Mouse (Mus musculus) bone marrow, adult 2 months (tissue): Measurements from ENCODE around the gene Tulp2. TPM values are rescaled to one million over a fixed set of nuclear protein-coding genes. Genes with fewer than 3 reads are reported as not detected.

Experiments
- H3K27ac ChIP-seq: fragments of 200-500 bp; 2 replicates; pipeline ENCODE4 v1.5.1; 2012; ENCODE audit warnings: low read depth, mild to moderate bottlenecking, control low read depth, inconsistent platforms, low read length; ENCODE audit not compliant: control insufficient read depth, poor library complexity, insufficient read depth
- H3K4me1 ChIP-seq: fragments of 200-500 bp; 2 replicates; pipeline ENCODE4 v1.6.1; 2011; ENCODE audit warnings: low read length; ENCODE audit not compliant: control insufficient read depth, insufficient read depth
- H3K4me3 ChIP-seq: fragments of 200-500 bp; replicated peaks from 2 replicates; pipeline ENCODE3; 2011; ENCODE audit warnings: mild to moderate bottlenecking, low read depth, low read length, control low read depth; ENCODE audit not compliant: control insufficient read depth
- CTCF ChIP-seq: fragments of 200-500 bp; IDR thresholded peaks from 2 replicates; pipeline ENCODE4 v1.5.1; 2011; ENCODE audit warnings: low read length, control low read depth; ENCODE audit not compliant: control insufficient read depth, insufficient read depth
- POLR2A ChIP-seq: fragments of 200-500 bp; IDR thresholded peaks from 2 replicates; pipeline ENCODE4 v1.6.1; 2011; ENCODE audit warnings: low read depth, mild to moderate bottlenecking, control low read depth, low read length, borderline replicate concordance; ENCODE audit not compliant: control insufficient read depth
- WGBS: fragments of 180-500 bp; shearing (Covaris S2); methylation state at CpG from one replicate; pipeline ENCODE4 v1.1.7; 2018; 5-methylcytosine and 5-hydroxymethylcytosine counted together
- polyA plus RNA-seq: library from polyadenylated mRNA; stranded (reverse); fragments of >200 nt; gene quantifications from 2 replicates; pipeline ENCODE4 v1.2.4, GENCODE M21; 2011; ENCODE audit warnings: low replicate concordance; ENCODE audit not compliant: missing spikeins, insufficient read depth, insufficient read length

Gene Tulp2
- polyA plus RNA-seq, 1 experiment, result 1.3 TPM

- H3K4me1 ChIP-seq, result no peaks in the 10 kb centered on the region
- H3K27ac ChIP-seq, result no peak overlapping the region
- peak overlapping the region; percentile 25 for H3K4me3 ChIP-seq
- WGBS, result 3% methylated on average over 29 of the region's 29 CpGs
- TF ChIP-seq POLR2A, result no peak
- no peak for TF ChIP-seq CTCF
Measured at GRCm38 (mm10) chr7:45538163-45539041, 56.7 kb downstream of the Tulp2 start.

GRCm38 (mm10) chr7:45539095-45539494 is 57.4 kb downstream of the Tulp2 start:
- WGBS, result 74% methylated on average over 3 of the region's 3 CpGs
- Histone ChIP-seq H3K4me3 (no peak overlapping the region), H3K4me1 (no peaks in the 10 kb centered on the region), H3K27ac (no peak overlapping the region)
- TF ChIP-seq POLR2A, result no peak
- TF ChIP-seq CTCF, result no peak

GRCm38 (mm10) chr7:45540213-45540612 is 58.5 kb downstream of the Tulp2 start:
- WGBS, result 67% methylated on average over 2 of the region's 2 CpGs
- no peak overlapping the region for H3K27ac ChIP-seq
- no peak overlapping the region for H3K4me3 ChIP-seq
- no peak for TF ChIP-seq CTCF
- no peak for TF ChIP-seq POLR2A
- H3K4me1 ChIP-seq, result no peaks in the 10 kb centered on the region

GRCm38 (mm10) chr7:45544525-45544924 is 62.8 kb downstream of the Tulp2 start:
- Histone ChIP-seq H3K4me3 (no peak overlapping the region), H3K4me1 (no peaks in the 10 kb centered on the region), H3K27ac (no peak overlapping the region)
- WGBS, result 85% methylated on average over 1 of the region's 1 CpGs
- TF ChIP-seq CTCF (0 out of 2 replicates have a peak, but pooled peaks have one; percentile 6), POLR2A (no peak)

GRCm38 (mm10) chr7:45549641-45550436 is 68.2 kb downstream of the Tulp2 start:
- H3K4me1 ChIP-seq, result no peaks in the 10 kb centered on the region
- TF ChIP-seq CTCF (no peak), POLR2A (no peak)
- 85% methylated on average over 16 of the region's 16 CpGs for WGBS
- H3K27ac ChIP-seq, result no peak overlapping the region
- H3K4me3 ChIP-seq, result no peak overlapping the region

GRCm38 (mm10) chr7:45550821-45551511 is 69.3 kb downstream of the Tulp2 start:
- 80% methylated on average over 11 of the region's 11 CpGs for WGBS
- H3K4me3 ChIP-seq, result no peak overlapping the region
- no peaks in the 10 kb centered on the region for H3K4me1 ChIP-seq
- no peak overlapping the region for H3K27ac ChIP-seq
- TF ChIP-seq CTCF (no peak), POLR2A (no peak)

- 78% methylated on average over 8 of the region's 8 CpGs for WGBS
Measured at GRCm38 (mm10) chr7:45551512-45551883, 69.8 kb downstream of the Tulp2 start.

GRCm38 (mm10) chr7:45553519-45553918 is 71.8 kb downstream of the Tulp2 start:
- no peaks in the 10 kb centered on the region for H3K4me1 ChIP-seq
- no peak overlapping the region for H3K27ac ChIP-seq
- TF ChIP-seq POLR2A, result no peak
- TF ChIP-seq CTCF, result no peak
- no peak overlapping the region for H3K4me3 ChIP-seq
- WGBS, result 78% methylated on average over 8 of the region's 8 CpGs

More at GRCm38 (mm10) chr7:45551512-45551883, 69.8 kb downstream of the Tulp2 start:
- H3K4me3 ChIP-seq, result no peak overlapping the region
- no peaks in the 10 kb centered on the region for H3K4me1 ChIP-seq
- H3K27ac ChIP-seq, result no peak overlapping the region
- TF ChIP-seq CTCF (no peak), POLR2A (no peak)

- TF ChIP-seq POLR2A (no peak), CTCF (no peak)
- WGBS, result 86% methylated on average over 2 of the region's 2 CpGs
- no peaks in the 10 kb centered on the region for H3K4me1 ChIP-seq
- H3K27ac ChIP-seq, result no peak overlapping the region
- H3K4me3 ChIP-seq, result no peak overlapping the region
Measured at GRCm38 (mm10) chr7:45553990-45554389, 72.3 kb downstream of the Tulp2 start.
